Mouse (Mus musculus): ENCODE results near the gene Thap11.
A peak's percentile ranks its signal among the peaks of the same experiment; 100 is the strongest.

Thap11 gene

DNA sequence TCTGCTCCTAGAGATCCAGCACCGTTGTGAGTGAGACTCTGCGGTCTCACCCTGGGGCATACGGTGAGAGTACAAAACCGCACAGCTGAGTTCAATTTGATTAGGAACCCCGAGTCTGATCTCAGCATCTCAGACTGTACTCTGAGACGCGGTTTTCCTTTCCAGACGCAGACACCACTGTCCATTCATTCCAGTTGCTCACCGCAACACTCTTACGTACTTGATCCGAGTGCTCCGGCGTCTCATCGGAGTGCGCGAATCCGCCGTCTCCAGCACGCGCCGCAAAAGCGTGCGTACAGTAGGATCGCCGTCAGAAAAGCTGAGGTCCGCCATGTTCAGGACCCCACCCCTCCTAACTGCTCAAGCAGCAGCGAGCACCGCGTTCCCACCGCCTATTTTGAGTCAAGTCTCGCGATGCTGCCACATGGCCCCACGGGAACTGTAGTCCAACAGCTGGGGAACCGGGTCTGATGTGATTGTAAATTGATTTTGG, 3.2 kb upstream of the Thap11 start:
- peak; percentile 91 for DNase-seq (ENCODE audit: low read depth, low spot score)

DNA sequence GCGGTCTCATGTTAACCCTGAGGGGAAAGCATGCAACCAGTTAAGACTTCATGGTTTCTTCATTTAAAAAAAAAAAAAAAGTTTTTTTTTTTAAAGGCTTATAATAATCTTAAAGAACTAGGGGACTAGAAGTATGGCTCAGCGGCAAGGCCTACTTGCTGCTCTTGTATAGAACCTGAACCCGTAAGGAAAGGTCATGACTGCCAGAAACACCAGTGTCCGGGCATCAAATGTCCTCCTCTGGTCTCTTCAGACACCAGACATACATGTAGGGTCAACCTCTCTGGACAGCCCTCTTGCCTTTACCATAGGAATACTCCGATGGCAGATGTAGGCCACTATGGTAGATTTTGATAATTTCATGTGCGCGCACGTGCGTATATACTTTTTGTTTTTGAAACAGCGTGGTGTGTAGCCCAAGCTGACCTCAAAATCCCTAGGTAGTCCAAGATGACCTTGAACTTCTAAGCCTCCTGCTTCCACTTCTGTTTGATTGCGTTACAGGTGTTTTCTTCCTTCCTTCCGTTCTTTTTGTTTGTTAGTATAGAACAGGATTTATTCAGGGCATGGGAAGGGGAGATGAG, 2.7 kb upstream of the Thap11 start:
- no peak for DNase-seq (ENCODE audit: low read depth, low spot score)

DNA sequence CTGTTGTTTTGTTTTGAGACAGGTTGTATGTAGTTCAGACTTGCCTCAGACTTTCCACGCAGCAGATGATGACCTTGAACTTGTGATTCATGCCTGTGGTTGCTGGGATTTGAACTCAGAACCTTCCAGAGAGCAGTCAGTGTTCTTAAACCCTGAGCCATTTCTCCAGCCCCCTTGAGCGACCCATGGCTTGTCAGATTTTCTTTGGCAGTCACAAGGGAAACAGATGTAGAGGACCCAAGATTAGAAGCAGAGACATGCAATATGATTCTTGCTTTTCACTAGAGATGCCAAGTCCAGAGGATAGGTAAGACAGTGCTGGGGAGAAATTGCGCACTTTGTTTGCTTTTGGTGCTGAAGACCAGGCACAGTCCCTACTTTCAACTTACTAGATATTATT, 1.8 kb upstream of the Thap11 start, which contains the start of gene Cenpt:
TSS of gene Cenpt (minus strand) at position 101 of the 400 bp plus-strand sequence.
- no peak for DNase-seq (ENCODE audit: low read depth, low spot score)

DNA sequence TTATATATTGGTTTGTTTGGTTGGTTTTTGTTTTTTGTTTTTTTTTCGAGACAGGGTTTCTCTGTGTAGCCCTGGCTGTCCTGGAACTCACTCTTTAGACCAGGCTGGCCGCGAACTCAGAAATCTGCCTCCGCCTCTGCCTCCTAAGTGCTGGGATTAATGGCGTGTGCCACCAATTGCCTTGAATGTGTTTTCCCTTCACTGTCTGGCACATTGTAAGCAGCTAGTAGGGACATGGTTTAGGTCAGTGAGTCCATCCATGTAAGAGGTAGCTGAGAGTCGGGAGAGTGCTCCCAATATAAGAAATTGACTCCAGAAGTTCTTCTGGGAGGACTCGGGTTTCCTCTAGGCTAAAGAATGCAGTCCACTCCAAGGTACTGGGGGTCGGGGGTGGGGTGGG, 629 bp upstream of the Thap11 start:
- DNase-seq (ENCODE audit: low read depth, low spot score), result no peak

DNA sequence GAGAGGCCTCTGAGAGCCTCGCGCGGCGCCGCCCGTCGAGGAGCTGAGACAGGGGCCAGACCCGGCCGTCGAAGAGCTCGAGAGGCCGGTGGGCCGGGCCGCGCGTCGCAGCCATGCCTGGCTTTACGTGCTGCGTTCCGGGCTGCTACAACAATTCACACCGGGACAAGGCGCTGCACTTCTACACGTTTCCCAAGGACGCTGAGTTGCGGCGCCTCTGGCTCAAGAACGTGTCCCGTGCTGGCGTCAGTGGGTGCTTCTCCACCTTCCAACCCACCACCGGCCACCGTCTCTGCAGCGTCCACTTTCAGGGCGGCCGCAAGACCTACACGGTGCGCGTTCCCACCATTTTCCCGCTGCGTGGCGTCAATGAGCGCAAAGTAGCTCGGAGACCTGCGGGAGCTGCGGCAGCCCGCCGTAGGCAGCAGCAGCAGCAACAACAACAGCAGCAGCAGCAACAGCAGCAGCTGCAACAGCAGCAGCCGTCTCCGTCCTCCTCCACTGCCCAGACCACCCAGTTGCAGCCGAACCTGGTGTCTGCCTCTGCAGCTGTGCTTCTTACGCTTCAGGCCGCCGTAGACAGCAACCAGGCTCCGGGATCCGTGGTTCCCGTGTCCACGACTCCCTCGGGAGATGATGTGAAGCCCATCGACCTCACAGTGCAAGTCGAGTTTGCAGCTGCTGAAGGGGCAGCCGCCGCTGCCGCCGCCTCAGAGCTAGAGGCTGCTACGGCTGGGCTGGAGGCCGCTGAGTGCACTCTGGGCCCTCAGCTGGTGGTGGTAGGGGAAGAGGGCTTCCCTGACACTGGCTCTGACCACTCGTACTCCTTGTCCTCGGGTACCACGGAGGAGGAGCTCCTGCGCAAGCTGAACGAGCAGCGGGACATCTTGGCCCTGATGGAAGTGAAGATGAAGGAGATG, 576 bp downstream of the Thap11 start:
- no peak for DNase-seq (ENCODE audit: low read depth, low spot score)

DNA sequence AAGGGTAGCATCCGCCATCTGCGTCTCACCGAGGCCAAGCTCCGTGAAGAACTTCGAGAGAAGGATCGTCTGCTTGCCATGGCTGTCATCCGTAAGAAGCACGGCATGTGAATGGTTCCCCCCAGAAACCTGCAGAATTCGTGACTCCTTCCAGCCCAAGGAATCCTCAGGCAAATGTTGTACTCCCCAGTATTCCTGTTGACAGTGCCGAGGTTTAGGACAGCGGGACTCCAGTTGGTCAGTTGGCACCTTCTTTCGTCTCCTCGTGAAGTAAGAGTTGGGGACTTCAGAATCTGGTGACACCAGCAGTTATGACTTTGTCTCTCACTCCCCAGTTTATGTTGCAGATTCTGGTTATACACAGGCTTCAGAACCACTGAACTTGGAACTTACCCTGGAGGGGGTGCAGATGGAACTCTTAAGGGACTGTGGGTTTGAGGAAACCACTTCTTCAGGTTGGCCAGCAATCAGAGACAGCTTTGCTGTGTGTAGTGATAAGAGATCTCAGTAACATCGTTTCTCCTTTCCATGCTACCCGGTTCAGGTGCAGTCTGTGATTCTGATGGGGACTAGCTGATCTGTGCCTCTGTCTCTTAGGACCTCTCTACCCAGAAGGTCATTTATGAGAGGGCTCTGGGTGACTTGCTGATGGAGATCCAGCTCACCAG, 1.4 kb downstream of the Thap11 start:
- no peak for DNase-seq (ENCODE audit: low read depth, low spot score)

DNA sequence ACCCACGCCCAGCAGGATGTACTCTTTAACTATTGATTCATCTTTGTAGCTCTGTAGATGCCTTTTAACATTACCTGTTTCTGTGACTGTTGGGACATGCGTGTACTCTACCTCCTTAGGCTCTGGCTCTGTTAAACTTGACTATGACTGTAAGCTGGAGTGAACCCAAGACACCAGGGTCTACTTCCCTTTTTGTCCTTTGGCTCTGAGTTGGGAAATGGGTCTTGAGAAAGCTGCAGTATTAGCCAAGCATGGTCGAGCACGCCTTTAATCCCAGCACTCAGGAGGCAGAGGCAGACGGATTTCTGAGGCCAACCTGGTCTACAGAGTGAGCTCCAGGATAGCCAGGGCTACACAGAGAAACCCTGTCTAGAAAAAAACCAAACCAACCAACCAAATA, 3.6 kb downstream of the Thap11 start:
- no peak for DNase-seq (ENCODE audit: low read depth, low spot score)

DNA sequence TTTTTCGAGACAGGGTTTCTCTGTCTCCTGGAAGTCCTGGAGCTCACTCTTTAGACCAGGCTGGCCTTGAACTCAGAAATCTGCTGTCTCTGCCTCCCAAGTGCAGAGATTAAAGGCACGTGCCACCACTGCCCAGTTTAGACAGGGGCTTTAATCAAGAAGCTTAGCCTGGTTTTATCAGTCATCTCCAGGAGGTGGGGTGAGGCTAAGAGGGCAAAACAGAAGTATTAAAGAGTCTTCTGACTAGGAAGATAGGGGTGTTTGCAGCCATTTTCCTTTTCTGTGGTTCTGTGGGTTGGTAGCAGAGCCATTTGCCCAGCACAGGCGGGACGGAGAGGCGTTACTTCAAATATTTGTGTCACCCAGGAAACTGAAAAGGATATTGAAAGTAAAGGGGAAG, 4.4 kb downstream of the Thap11 start:
- DNase-seq (ENCODE audit: low read depth, low spot score), result peak; percentile 24

DNA sequence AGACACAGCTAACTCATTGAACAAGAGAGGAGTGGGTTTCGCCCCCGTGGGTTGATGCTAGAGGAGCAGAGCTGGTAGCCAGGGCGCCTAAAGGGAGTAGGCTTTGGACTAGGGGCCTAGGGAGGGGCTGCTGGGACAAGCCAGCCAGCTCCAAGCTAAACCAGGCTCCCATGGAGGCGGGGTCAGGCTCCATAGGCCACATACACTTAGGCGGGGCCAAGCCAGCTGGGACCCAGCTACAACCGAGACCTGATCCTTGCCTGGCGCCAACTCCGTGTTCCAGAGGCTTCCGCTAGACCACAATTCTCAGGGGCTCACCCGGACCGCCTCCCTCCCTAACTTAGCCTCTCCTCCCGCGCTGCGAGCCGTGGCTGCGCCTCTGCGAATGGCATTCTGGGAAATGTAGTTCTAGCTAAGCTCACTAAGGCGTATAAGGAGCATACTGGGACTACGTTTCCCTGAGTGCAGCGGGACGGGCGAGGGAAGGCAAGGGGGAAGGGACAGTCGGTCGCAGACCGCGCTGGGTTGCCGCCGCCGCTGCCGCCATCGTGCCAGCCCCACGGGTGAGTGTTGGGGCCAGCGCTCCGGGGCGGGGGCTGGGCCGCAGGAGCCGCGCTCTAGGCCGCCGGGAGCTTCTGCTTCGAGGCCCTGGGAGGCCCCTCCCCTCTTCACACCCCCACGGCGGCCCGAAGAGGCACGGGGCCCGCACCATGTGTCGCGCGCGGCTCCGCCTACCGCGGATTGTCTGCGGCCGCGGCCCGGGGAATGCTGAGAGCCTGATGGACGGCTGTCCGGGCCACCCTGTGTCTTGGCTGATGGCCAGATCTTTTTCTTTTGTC, 5.4 kb downstream of the Thap11 start, which contains the start of gene Nutf2:
TSS of gene Nutf2 (plus strand) at position 438 of the 839 bp plus-strand sequence.
- peak; percentile 95 for DNase-seq (ENCODE audit: low read depth, low spot score)

DNA sequence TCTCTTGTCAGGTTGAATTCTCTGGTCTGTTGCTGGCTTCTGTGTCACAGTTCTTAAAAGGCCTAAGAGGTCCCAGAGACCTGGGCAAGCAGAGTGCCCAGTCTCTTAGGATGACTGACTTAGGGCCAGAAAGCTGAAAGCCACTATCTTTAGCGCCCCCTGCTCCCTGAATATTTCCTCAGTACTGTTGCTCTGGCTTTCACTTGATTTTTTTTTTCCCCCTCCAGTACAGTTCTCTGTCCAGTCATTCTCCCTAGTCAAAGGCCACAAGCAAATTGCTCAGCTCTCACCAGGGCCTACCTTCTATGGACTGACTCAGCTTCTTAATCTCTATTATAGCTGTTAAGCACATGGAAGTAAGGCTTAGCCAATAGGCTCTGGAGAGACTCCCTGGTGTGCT, 7.0 kb downstream of the Thap11 start:
- no peak for DNase-seq (ENCODE audit: low read depth, low spot score)

DNA sequence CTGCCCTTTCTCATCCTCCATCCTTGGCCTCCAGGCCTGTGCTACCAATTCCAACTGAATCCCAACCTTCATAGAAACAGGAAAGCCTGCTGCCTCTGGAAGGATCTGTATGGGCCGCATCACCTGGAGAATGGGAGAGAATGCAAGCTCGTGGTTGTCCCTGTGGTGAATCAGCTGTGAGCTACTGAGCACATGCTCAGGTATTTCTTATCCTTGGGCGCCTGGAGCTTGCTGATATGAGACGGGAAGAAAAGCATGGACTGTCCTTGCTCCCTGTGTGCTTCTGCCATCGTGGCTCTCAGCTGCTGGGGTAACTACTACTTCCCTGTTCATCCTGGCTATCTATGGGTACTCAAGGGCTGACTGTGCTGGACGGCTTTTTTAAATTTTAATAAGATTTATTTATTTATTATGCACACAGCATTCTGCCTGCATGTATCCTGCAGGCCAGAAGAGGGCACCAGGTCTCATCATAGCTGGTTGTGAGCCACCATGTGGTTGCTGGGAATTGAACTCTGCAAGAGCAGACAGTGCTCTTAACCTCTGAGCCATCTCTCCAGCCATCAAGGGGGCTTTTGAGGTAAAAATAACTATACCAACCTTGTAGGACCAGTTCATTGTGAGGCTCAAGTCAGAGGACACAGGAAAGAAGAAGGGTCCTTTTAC, 11.6 kb downstream of the Thap11 start:
- peak; percentile 25 for DNase-seq (ENCODE audit: low read depth, low spot score)

DNA sequence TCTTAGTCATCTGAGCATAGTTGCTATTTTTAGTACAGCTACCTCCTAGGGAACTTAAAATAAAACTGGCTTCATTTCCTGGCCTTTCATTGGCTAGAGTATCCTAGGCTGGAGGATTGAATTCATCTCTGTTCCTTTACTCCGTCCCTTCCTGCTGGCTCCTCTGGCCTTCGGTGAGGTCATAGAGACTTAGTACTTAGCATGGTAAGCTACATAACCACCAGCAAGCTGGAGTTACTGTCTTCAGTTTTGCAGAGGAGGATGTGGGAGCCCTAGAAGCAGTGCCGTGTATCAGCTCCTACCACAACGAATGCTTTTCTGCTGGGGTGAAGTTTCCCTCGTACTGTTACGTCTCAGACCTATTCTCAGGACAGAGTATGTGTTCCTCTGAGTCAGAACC, 19.4 kb downstream of the Thap11 start:
- DNase-seq (ENCODE audit: low read depth, low spot score), result no peak

DNA sequence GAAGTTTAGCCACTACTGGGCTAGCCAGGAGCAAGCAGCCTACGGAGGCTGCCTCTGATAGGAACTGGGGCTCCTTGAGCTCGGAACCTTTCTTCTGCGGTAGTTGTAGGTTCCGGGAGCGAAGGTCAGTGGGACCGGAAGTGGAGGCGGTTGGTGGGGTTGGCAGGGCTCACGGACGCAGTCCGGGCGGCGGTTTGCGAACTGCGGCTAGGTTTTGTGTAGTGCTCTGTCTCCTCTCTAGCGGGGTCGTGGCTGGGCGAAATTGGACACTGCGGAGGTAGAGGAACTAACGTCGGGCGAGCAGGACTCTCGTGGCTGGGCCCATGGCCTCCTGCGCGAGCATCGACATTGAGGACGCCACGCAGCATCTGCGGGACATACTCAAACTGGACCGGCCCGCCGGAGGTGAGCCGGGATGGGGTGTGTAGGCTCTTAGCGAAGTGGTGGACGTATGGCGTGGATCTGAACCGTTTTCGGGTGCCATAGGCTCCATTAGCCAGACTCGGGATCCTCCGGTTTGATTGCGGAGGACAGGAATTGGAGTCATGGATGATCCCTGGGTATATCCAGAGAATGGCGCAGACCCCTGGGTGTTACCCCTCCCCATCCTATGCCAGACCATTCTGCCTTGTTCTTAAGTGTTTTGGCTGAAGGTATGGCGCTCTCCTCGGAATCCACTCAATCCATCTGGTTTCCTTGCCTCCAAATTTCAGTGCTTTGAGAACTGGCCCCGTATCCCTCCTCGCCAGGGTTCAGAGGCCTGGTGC, 26.0 kb downstream of the Thap11 start, which contains the start of gene Edc4:
TSS of gene Edc4 (plus strand) at position 128 of the 767 bp plus-strand sequence.
- DNase-seq (ENCODE audit: low read depth, low spot score), result peak; percentile 89

DNA sequence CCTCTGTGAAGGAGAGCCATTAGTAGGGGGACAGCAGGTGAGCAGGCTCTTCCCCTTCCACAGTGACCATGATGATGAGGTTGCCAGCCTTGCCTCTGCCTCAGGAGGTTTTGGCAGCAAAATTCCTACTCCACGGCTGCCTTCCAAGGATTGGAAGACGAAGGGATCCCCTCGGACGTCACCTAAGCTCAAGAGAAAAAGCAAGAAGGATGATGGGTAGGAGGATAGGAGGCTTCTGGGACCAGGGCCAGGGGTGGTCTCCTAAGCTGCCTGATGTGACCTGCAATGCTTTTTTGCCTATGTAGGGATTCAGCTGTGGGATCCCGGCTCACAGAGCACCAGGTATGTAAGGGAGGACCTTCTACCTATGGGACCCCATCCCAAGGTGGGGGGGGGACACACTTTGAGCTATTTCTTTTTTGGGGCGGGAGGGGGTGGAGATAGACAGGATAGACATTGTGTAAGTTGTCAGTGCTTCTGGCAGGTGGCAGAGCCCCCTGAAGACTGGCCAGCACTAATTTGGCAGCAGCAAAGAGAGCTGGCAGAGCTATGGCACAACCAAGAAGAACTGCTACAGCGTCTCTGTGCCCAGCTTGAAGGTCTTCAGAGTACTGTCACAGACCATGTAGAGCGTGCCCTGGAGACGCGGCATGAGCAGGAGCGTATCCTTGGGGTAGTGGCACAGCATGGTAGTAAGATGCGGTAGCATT, 35.0 kb downstream of the Thap11 start:
- DNase-seq (ENCODE audit: low read depth, low spot score), result no peak

DNA sequence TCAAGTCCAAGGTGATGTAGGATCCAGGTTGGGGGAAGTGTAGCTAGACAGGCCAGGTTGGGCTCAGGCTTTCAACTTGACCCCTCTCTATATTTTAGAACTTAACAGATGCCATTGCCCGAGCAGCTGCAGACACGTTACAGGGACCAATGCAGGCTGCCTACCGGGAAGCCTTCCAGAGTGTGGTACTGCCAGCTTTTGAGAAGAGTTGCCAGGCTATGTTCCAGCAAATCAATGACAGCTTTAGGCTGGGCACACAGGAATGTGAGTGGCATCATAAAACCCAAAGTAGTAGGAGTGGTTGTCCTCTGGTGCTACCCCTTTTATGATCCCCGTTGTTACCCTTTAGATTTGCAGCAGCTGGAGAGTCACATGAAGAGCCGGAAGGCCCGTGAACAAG, 35.9 kb downstream of the Thap11 start:
- DNase-seq (ENCODE audit: low read depth, low spot score), result no peak

DNA sequence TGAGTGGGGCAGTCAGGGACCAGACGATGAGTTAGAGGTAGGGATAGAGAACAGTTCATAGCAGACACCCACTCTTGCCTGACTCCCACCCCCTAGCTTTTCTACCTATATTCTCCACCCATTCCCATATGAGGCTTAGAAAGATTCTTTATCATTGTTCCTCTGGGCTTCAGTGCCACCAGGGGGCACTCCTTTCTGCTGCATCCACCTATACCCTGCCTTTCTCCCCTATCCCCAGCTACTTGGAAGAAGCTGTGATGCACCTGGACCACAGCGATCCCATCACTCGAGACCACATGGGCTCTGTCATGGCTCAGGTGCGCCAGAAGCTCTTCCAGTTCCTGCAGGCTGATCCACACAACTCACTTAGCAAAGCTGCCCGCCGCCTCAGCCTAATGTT, 37.5 kb downstream of the Thap11 start:
- peak; percentile 35 for DNase-seq (ENCODE audit: low read depth, low spot score)

DNA sequence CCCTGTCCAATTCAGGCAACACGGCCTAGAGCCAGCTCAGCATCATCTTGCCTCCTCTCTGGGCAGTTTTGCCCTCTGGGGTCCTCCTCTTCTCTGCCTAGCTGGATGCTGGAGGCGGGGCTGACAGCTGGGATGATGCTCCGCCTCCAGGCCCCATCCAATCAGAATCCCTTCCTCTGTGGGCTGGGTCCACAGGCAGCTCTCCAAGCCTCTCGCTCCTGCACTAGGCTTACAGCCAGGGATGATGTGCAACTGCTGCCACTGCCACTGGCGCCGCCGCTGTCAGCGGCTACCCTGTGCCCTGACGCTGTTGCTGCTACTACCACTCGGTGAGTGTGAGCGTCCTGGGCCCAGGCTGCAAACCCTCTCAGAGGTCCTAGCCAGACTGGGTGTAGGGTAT, 38.4 kb downstream of the Thap11 start, which contains the start of gene Nrn1l:
TSS of gene Nrn1l (plus strand) at position 229 of the 400 bp plus-strand sequence.
- DNase-seq (ENCODE audit: low read depth, low spot score), result peak; percentile 14

DNA sequence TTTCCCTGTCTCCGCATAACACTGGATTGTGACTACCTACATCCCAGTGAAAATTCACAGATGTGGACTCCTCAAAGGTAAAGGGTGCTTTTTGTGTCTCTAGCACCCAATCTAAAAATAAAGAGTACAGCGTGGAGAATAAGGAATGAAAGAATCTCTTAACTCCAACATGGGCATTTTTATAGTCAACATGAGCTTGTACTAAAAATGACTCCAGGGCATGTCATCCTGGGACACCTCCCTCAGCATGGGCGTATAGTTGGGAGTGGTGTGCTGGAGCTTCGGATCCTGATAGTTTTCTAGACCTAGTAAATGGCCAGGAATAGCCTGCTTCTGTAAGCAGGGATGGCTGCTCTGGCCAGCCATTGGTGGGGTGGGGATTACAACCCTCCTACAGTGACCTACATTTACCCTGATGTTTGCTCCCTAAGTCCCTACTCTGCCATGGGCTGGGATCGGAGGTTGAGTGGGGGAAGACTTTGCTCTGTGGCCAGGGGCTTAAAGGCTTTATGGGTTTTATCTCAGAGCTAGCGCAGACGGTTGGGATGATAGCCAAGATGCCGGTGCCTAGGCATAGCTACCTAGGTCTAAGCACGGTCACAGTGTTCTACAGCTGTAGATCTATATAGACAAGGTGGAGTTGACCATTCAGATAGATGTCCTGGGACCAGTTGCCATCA, 43.0 kb downstream of the Thap11 start:
- no peak for DNase-seq (ENCODE audit: low read depth, low spot score)
